Mouse (Mus musculus) MEL (cell line): ENCODE measurements around the gene Smc5. TPM values are rescaled to one million over a fixed set of nuclear protein-coding genes. Genes with fewer than 3 reads are reported as not detected.

ENCODE experiments used
- DNase-seq: peaks from one replicate; pipeline ENCODE4 v3.0.0; 2011; ENCODE audit warnings: low read depth, low spot score
- H3K27ac ChIP-seq: 2 replicates; pipeline ENCODE4 v1.5.1; 2012; ENCODE audit warnings: low read depth, mild to moderate bottlenecking, control low read depth, low read length, moderate library complexity; ENCODE audit not compliant: control insufficient read depth
- H3K27me3 ChIP-seq, 2 experiments: fragments of 150-350 bp in 1 of 2; sonication (generic) in 1 of 2; 2 replicates each; pipeline ENCODE4 v1.6.1; 2012; ENCODE audit warnings: low read length in 2 of 2, mild to moderate bottlenecking in 2 of 2, improper control_type of control experiment in 1 of 2, moderate library complexity in 1 of 2; ENCODE audit not compliant: insufficient read depth in 2 of 2, control insufficient read depth in 1 of 2
- H3K36me3 ChIP-seq, 2 experiments: 2 replicates each; pipeline ENCODE4 v1.6.1; 2012 to 2014; ENCODE audit warnings: low read length in 2 of 2, improper control_type of control experiment in 1 of 2, inconsistent platforms in 1 of 2, mild to moderate bottlenecking in 1 of 2; ENCODE audit not compliant: insufficient read depth in 2 of 2, control insufficient read depth in 1 of 2
- H3K4me1 ChIP-seq, 2 experiments: fragments of 150-350 bp in 1 of 2; sonication (generic) in 1 of 2; 2 replicates each; pipeline ENCODE4 v1.6.1; 2012; ENCODE audit warnings: low read length in 2 of 2, improper control_type of control experiment in 1 of 2, mild to moderate bottlenecking in 1 of 2; ENCODE audit not compliant: insufficient read depth in 2 of 2, control insufficient read depth in 1 of 2
- H3K4me3 ChIP-seq, 2 experiments: fragments of 150-350 bp in 1 of 2; sonication (generic) in 1 of 2; 2 replicates each; pipeline ENCODE4 v1.5.1; 2012; ENCODE audit warnings: low read depth in 2 of 2, low read length in 2 of 2, mild to moderate bottlenecking in 2 of 2, moderate library complexity in 2 of 2, control low read depth in 1 of 2, improper control_type of control experiment in 1 of 2; ENCODE audit not compliant: control insufficient read depth in 1 of 2, insufficient read depth in 1 of 2
- H3K79me2 ChIP-seq: 2 replicates; pipeline ENCODE4 v1.6.1; 2012; ENCODE audit warnings: mild to moderate bottlenecking, low read length, moderate library complexity; ENCODE audit not compliant: control insufficient read depth, poor library complexity, insufficient read depth
- H3K9ac ChIP-seq: 2 replicates; pipeline ENCODE4 v1.6.1; 2012; ENCODE audit warnings: low read depth, mild to moderate bottlenecking, control low read depth, low read length, moderate library complexity; ENCODE audit not compliant: control insufficient read depth, poor library complexity, severe bottlenecking
- H3K9me3 ChIP-seq: fragments of 150-350 bp; sonication (generic); replicated peaks from 2 replicates; pipeline ENCODE4 v1.6.1; 2012; ENCODE audit warnings: mild to moderate bottlenecking, low read length, improper control_type of control experiment, moderate library complexity; ENCODE audit not compliant: insufficient read depth
- BHLHE40 ChIP-seq: IDR thresholded peaks from 2 replicates; pipeline ENCODE4 v1.6.1; 2012; ENCODE audit warnings: low read depth, mild to moderate bottlenecking, inconsistent platforms, low read length, improper control_type of control experiment, borderline replicate concordance
- CHD1 ChIP-seq: IDR thresholded peaks from 2 replicates; pipeline ENCODE4 v1.6.1; 2012; ENCODE audit warnings: low read depth, mild to moderate bottlenecking, inconsistent platforms, low read length, improper control_type of control experiment
- CTCF ChIP-seq, 3 experiments: IDR thresholded peaks in 2 of 3; conservative IDR thresholded peaks in 1 of 3; 2 replicates each; pipeline ENCODE4 v1.5.1; 2011 to 2012; ENCODE audit warnings: low read length in 3 of 3, low read depth in 2 of 3, mild to moderate bottlenecking in 2 of 3, improper control_type of control experiment in 1 of 3, inconsistent platforms in 1 of 3, mixed read lengths in 1 of 3, moderate library complexity in 1 of 3; ENCODE audit not compliant: control insufficient read depth in 1 of 3, insufficient read depth in 1 of 3, poor library complexity in 1 of 3, severe bottlenecking in 1 of 3
- E2F4 ChIP-seq: IDR thresholded peaks from 2 replicates; pipeline ENCODE4 v1.6.1; 2011; ENCODE audit warnings: low read depth, low read length, improper control_type of control experiment, borderline replicate concordance
- EP300 ChIP-seq, 2 experiments: IDR thresholded peaks; 2 replicates each; pipeline ENCODE4 v1.6.1; 2011; ENCODE audit warnings: improper control_type of control experiment in 2 of 2, low read length in 2 of 2, low read depth in 1 of 2, mild to moderate bottlenecking in 1 of 2
- ETS1 ChIP-seq: IDR thresholded peaks from 2 replicates; pipeline ENCODE4 v1.6.1; 2012; ENCODE audit warnings: low read depth, mild to moderate bottlenecking, inconsistent platforms, low read length, improper control_type of control experiment, moderate library complexity
- GABPA ChIP-seq: IDR thresholded peaks from 2 replicates; pipeline ENCODE4 v1.6.1; 2012; ENCODE audit warnings: low read depth, mild to moderate bottlenecking, inconsistent platforms, low read length, improper control_type of control experiment, moderate library complexity
- GATA1 ChIP-seq: IDR thresholded peaks from 2 replicates; pipeline ENCODE4 v1.6.1; 2011; ENCODE audit warnings: low read depth, low read length, improper control_type of control experiment
- HCFC1 ChIP-seq: IDR thresholded peaks from 2 replicates; pipeline ENCODE4 v1.6.1; 2012; ENCODE audit warnings: low read depth, mild to moderate bottlenecking, inconsistent platforms, low read length, improper control_type of control experiment, moderate library complexity
- KAT2A ChIP-seq: conservative IDR thresholded peaks from 2 replicates; pipeline ENCODE4 v1.6.1; 2012; ENCODE audit warnings: low read depth, low read length, improper control_type of control experiment, inconsistent platforms
- MAFK ChIP-seq: IDR thresholded peaks from 2 replicates; pipeline ENCODE4 v1.6.1; 2011; ENCODE audit warnings: low read depth, mild to moderate bottlenecking, low read length, improper control_type of control experiment, borderline replicate concordance
- MAX ChIP-seq: IDR thresholded peaks from 2 replicates; pipeline ENCODE4 v1.6.1; 2011; ENCODE audit warnings: low read length, improper control_type of control experiment
- MEF2A ChIP-seq: IDR thresholded peaks from 2 replicates; pipeline ENCODE4 v1.6.1; 2014; ENCODE audit warnings: low read depth, mild to moderate bottlenecking, inconsistent platforms, low read length, improper control_type of control experiment; ENCODE audit not compliant: poor library complexity, insufficient replicate concordance, severe bottlenecking; ENCODE audit errors: extremely low read depth
- MYB ChIP-seq: IDR thresholded peaks from 2 replicates; pipeline ENCODE4 v1.6.1; 2011; ENCODE audit warnings: mild to moderate bottlenecking, low read depth, low read length, improper control_type of control experiment
- MYC ChIP-seq: IDR thresholded peaks from 2 replicates; pipeline ENCODE4 v1.6.1; 2011; ENCODE audit warnings: low read depth, mild to moderate bottlenecking, low read length, improper control_type of control experiment, moderate library complexity
- NELFE ChIP-seq: IDR thresholded peaks from 2 replicates; pipeline ENCODE4 v1.6.1; 2011; ENCODE audit warnings: low read depth, low read length, improper control_type of control experiment
- POLR2AphosphoS2 ChIP-seq: IDR thresholded peaks from 2 replicates; pipeline ENCODE4 v1.6.1; 2011; ENCODE audit warnings: low read length, improper control_type of control experiment
- POLR2AphosphoS5 ChIP-seq: IDR thresholded peaks from 2 replicates; pipeline ENCODE4 v1.6.1; 2012; ENCODE audit warnings: low read depth, borderline replicate concordance, mild to moderate bottlenecking, inconsistent platforms, low read length, moderate library complexity, mixed read lengths
- RAD21 ChIP-seq: IDR thresholded peaks from 2 replicates; pipeline ENCODE4 v1.6.1; 2011; ENCODE audit warnings: mild to moderate bottlenecking, low read depth, low read length, improper control_type of control experiment
- SIN3A ChIP-seq: IDR thresholded peaks from 2 replicates; pipeline ENCODE4 v1.6.1; 2012; ENCODE audit warnings: low read length, improper control_type of control experiment, inconsistent platforms
- TAL1 ChIP-seq: IDR thresholded peaks from 2 replicates; pipeline ENCODE4 v1.6.1; 2012; ENCODE audit warnings: mild to moderate bottlenecking, inconsistent platforms, low read length, moderate library complexity, mixed read lengths
- TBP ChIP-seq: IDR thresholded peaks from 2 replicates; pipeline ENCODE4 v1.8.0; 2011; ENCODE audit warnings: low read depth, low read length, improper control_type of control experiment
- TCF12 ChIP-seq: IDR thresholded peaks from 2 replicates; pipeline ENCODE4 v1.6.1; 2014; ENCODE audit warnings: low read depth, mild to moderate bottlenecking, inconsistent platforms, low read length, improper control_type of control experiment, moderate library complexity
- USF1 ChIP-seq: IDR thresholded peaks from 2 replicates; pipeline ENCODE4 v1.6.1; 2014; ENCODE audit warnings: low read depth, mild to moderate bottlenecking, inconsistent platforms, low read length, improper control_type of control experiment, moderate library complexity
- ZC3H11A ChIP-seq: IDR thresholded peaks from 2 replicates; pipeline ENCODE4 v1.6.1; 2012; ENCODE audit warnings: low read depth, mild to moderate bottlenecking, inconsistent platforms, low read length, improper control_type of control experiment
- ZMIZ1 ChIP-seq: IDR thresholded peaks from 2 replicates; pipeline ENCODE4 v1.6.1; 2012; ENCODE audit warnings: low read depth, mild to moderate bottlenecking, inconsistent platforms, low read length, improper control_type of control experiment, moderate library complexity
- ZNF384 ChIP-seq: IDR thresholded peaks from 2 replicates; pipeline ENCODE4 v1.6.1; 2012; ENCODE audit warnings: low read depth, mild to moderate bottlenecking, inconsistent platforms, low read length, improper control_type of control experiment
- polyA plus RNA-seq, 2 experiments: library from polyadenylated mRNA; stranded (reverse) in 1 of 2; unstranded in 1 of 2; fragments of >175 nt in 1 of 2; fragments of >200 nt in 1 of 2; gene quantifications; 2 replicates each; pipeline versions ENCODE4 v1.2.1 to v1.2.4; 2012; ENCODE audit warnings: low replicate concordance in 2 of 2, low read depth in 1 of 2; ENCODE audit not compliant: insufficient read length in 2 of 2, insufficient read depth in 1 of 2, missing spikeins in 1 of 2
- total RNA-seq: library from RNA; depleted of rRNA; stranded (reverse); fragments of 300-350 nt; gene quantifications from 2 replicates; pipeline ENCODE4 v1.2.3, GENCODE M21; 2012

Gene Smc5
- total and polyA plus RNA-seq, 3 experiments, result 29.9 to 77.3 (median 36.8) TPM

- Histone ChIP-seq H3K9me3 (no peaks in the 10 kb centered on the region), H3K27ac (no peak overlapping the region), H3K4me1 (no peaks in the 10 kb centered on the region), H3K9ac (no peak overlapping the region), H3K4me3 (no peak overlapping the region), H3K79me2 (no peaks in the 10 kb centered on the region), H3K36me3 (no peaks in the 10 kb centered on the region), H3K27me3 (no peaks in the 10 kb centered on the region)
- TF ChIP-seq BHLHE40, result no peak
- TF ChIP-seq MYB, result no peak
- no peak for TF ChIP-seq CTCF (IDR thresholded peaks at IDR 0.05 in 2 of 3, conservative IDR thresholded peaks at IDR 0.05 in 1 of 3; ENCODE audit: control insufficient read depth in 1 of 3, insufficient read depth in 1 of 3, low read depth in 2 of 3, low read length in 3 of 3, poor library complexity in 1 of 3, severe bottlenecking in 1 of 3)
- no peak for TF ChIP-seq NELFE
- TF ChIP-seq MAX, result no peak
- TF ChIP-seq ZC3H11A, result no peak
- TF ChIP-seq CHD1, result no peak
- no peak for TF ChIP-seq POLR2AphosphoS5
- TF ChIP-seq USF1, result no peak
- no peak for TF ChIP-seq ETS1
- TF ChIP-seq ZMIZ1, result no peak
- no peak for TF ChIP-seq TCF12
- TF ChIP-seq GABPA, result no peak
- TF ChIP-seq MEF2A, result no peak
- TF ChIP-seq TBP, result no peak
- no peak for TF ChIP-seq EP300 (IDR thresholded peaks at IDR 0.05; ENCODE audit: low read depth in 1 of 2, low read length in 2 of 2)
- no peak for TF ChIP-seq GATA1
- no peak for TF ChIP-seq RAD21
- DNase-seq, result no peak
Measured at GRCm38 (mm10) chr19:23163361-23163760, 110.3 kb downstream of the Smc5 start.

GRCm38 (mm10) chr19:23162877-23163276, 110.8 kb downstream of the Smc5 start:
- H3K79me2 ChIP-seq, result no peaks in the 10 kb centered on the region
- DNase-seq, result no peak
- TF ChIP-seq POLR2AphosphoS5 (no peak), ZMIZ1 (no peak), ZNF384 (no peak), E2F4 (no peak), CTCF (IDR thresholded peaks at IDR 0.05 in 2 of 3, conservative IDR thresholded peaks at IDR 0.05 in 1 of 3; ENCODE audit: control insufficient read depth in 1 of 3, insufficient read depth in 1 of 3, low read depth in 2 of 3, low read length in 3 of 3, poor library complexity in 1 of 3, severe bottlenecking in 1 of 3) (no peak), MEF2A (no peak), TBP (no peak), MAX (no peak), ZC3H11A (no peak), SIN3A (no peak), BHLHE40 (no peak), HCFC1 (no peak), RAD21 (no peak), GABPA (no peak), KAT2A (no peak), MYC (no peak), MAFK (no peak), POLR2AphosphoS2 (no peak), TAL1 (no peak)
- TF ChIP-seq, all 39 proteins: peak for 0
- no peaks in the 10 kb centered on the region for H3K27me3 ChIP-seq
- H3K4me1 ChIP-seq, result no peaks in the 10 kb centered on the region
- no peak overlapping the region for H3K4me3 ChIP-seq
- H3K9ac ChIP-seq, result no peak overlapping the region
- H3K9me3 ChIP-seq, result no peaks in the 10 kb centered on the region
- no peak overlapping the region for H3K27ac ChIP-seq
- no peaks in the 10 kb centered on the region for H3K36me3 ChIP-seq
